Mouse (Mus musculus): ENCODE results near the gene Dstn.

Dstn gene

GRCm38 (mm10) chr2:143987485-143987884 lies 72.4 kb downstream of the Dstn start:
- in situ Hi-C loops (cut with MboI; ENCODE audit: low pct_unique_long_range_greater_than_20kb in 1 of 2, low sequenced_read_pairs in 2 of 2, unreplicated experiment in 1 of 2), result no loop called here

- in situ Hi-C loops (cut with MboI; ENCODE audit: low pct_unique_long_range_greater_than_20kb in 1 of 2, low sequenced_read_pairs in 2 of 2, unreplicated experiment in 1 of 2), result no loop called here
These were observed 72.9 kb downstream of the Dstn start for GRCm38 (mm10) chr2:143988016-143988415.

- in situ Hi-C loops (cut with MboI; ENCODE audit: low pct_unique_long_range_greater_than_20kb in 1 of 2, low sequenced_read_pairs in 2 of 2, unreplicated experiment in 1 of 2), result no loop called here
These were observed 75.9 kb downstream of the Dstn start for GRCm38 (mm10) chr2:143990997-143991396.

- in situ Hi-C loops (cut with MboI; ENCODE audit: low pct_unique_long_range_greater_than_20kb in 1 of 2, low sequenced_read_pairs in 2 of 2, unreplicated experiment in 1 of 2), result no loop called here
These were observed 77.0 kb downstream of the Dstn start for GRCm38 (mm10) chr2:143991964-143992672.
